Mouse (Mus musculus): ENCODE data around the gene Mtg1.

The Mtg1 gene

DNA sequence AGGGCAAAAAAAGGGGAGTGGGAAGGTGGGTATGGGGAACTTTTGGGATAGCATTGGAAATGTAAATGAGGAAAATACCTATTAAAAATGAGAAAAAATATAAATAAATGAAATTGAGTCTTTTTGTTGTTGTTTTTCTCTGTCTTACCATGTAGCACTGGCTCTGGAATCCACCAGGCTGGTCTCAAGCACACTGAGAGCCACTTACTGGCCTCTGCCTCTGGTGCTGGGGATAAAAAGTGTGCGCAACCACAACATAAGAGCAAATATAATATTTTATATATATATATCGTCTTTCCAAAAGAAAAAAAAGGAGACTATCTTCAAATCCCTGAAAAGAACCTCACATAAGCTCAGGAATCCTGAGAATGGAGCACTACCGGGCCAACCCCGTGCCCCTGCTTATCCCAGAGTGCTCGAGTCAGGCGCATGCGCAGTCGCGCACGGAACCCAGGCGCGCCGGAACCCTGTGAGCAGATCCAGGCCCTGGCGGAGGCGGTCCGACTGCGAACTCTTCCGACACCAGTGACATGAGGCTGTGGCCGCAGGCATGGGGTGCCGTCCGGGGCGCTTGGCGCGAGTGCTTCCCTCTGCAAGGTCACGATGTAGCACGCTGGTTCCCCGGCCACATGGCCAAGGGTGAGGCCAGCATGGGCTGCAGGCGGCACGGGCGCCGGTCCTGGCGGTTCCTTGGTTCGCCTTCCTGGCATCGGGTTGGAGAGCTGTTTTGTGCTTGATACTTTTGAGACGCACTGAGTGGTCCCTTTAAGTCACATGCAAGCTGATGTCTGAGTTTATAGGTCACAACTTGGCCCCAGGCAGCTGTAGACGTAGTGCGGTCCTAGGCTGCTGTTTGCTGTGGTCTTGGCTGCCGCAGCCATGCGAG lies at the start of gene Mtg1:
Gene Mtg1 (plus strand): TSS at position 430 of the 886 bp plus-strand sequence.
- DNase-seq (ENCODE audit: low read depth, low spot score): peak; percentile 90

DNA sequence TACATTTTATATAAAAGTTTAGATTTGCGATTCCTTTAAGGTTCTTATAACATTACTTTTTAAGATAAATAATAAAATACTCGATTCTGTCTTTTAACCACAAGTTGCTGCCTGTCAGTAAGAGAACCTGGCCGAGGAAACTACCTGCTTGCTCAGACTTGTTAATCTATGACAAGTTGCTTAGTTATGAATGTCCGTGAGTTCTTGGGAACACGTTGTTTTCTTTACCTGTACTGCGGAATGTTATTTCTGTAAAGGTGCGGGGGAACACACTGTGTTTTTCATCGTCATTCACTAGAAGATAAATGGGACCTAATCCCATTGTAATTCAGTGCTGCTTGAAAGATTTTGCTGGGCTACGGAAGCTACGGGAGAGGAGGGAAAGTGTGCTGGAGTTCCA lies 46.8 kb upstream of the Mtg1 start:
- DNase-seq (ENCODE audit: low read depth, low spot score): no peak

GRCm38 (mm10) chr7:140092924-140093528 lies 44.3 kb upstream of the Mtg1 start, which contains the start of gene Prap1:
TSS of gene Prap1 (plus strand) at chr7:140093395.
- DNase-seq (ENCODE audit: low read depth, low spot score): no peak

GRCm38 (mm10) chr7:140094954-140095353 lies 42.4 kb upstream of the Mtg1 start:
- DNase-seq (ENCODE audit: low read depth, low spot score): no peak

GRCm38 (mm10) chr7:140095556-140095955 lies 41.8 kb upstream of the Mtg1 start:
- no peak for DNase-seq (ENCODE audit: low read depth, low spot score)

DNA sequence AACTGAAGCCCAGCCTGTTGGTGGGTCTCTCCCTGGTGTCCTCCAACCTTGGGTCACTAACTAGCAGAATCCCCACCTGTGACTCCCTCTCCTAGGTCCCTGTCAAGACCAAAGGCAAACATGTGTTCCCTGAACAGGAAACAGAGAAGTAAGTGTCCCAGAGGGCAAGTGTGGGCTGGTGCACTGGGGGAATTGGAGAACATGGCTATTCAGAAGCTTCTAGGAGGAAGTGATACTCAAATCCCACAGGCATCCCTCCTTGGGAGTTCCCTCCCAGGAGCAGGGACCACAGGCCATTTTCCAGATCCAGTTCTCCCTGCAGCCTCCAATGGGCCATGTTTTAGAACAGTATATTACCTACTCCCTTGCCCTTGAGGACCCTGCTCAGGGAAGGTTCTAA lies 41.3 kb upstream of the Mtg1 start:
- DNase-seq (ENCODE audit: low read depth, low spot score): no peak

- no peak for DNase-seq (ENCODE audit: low read depth, low spot score)
These were observed 38.9 kb upstream of the Mtg1 start for GRCm38 (mm10) chr7:140098466-140098865.

GRCm38 (mm10) chr7:140101498-140101897 lies 35.9 kb upstream of the Mtg1 start:
- no peak for DNase-seq (ENCODE audit: low read depth, low spot score)

- DNase-seq (ENCODE audit: low read depth, low spot score): peak; percentile 71
These were observed 35.1 kb upstream of the Mtg1 start, which contains the start of gene Fuom for GRCm38 (mm10) chr7:140101993-140102860. TSS of gene Fuom (minus strand) at chr7:140102441.

GRCm38 (mm10) chr7:140104009-140104408 lies 33.4 kb upstream of the Mtg1 start:
- no peak for DNase-seq (ENCODE audit: low read depth, low spot score)

DNA sequence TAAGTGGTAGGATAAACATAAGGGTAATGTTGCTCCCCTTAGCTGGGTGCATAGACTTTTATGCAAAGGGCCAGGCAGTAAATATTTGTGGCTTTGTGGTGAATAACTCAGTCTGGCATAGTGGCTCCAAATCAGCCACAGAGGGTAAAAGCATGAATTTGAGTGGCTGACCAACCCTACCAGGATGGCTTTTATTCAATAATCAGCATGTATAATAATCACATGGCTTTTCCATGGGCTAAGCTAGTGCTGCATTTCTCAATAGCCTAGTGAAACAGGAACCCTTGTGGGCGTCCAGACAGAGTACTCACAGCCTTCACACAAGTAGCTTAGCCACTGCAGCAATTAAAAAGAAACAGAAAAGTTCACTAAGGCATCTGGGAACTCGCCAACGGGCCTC lies 25.4 kb upstream of the Mtg1 start:
- DNase-seq (ENCODE audit: low read depth, low spot score): no peak

DNA sequence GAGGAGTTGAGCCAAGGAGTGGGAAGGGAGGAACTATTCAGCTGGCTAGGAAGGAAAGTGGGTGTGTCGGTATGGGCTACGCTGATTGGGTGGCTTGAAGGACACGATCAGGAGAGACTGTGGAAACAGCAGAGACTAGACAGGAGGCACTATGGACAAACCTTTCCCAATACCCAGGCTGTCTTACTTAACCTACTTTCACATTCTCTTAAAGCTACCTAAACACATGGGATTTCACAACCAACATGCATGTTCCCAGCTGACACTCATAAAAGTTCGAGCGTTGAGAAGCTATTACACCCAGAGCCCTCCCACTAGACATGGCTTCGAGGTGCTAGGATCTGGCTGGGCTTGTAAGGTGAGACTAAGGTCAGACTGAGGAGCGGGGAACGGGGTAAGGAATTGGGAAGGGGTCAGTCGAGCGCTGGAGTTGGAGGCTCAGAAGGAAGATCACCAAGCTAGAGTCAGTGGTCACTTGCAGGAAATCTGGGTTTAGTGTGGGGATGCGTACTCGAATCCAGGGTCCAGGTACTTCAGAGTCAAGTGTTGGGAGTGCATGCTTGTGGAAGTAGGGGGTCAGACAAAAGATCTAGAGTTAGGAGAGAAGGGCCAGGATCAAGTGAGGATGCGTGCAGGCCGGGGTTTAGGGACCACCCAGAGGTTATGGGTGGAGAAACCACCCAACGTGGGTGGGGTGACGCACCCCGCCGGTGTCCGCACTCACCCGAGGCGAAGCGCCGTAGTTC lies 21.6 kb upstream of the Mtg1 start, which contains the start of gene Paox:
Gene Paox (plus strand): TSS at position 217 of the 746 bp plus-strand sequence.
- DNase-seq (ENCODE audit: low read depth, low spot score): no peak

GRCm38 (mm10) chr7:140116329-140117054 lies 20.9 kb upstream of the Mtg1 start, which contains the start of gene Echs1:
TSS of gene Echs1 (minus strand) at chr7:140116476.
- no peak for DNase-seq (ENCODE audit: low read depth, low spot score)

GRCm38 (mm10) chr7:140120484-140120883 lies 16.9 kb upstream of the Mtg1 start:
- DNase-seq (ENCODE audit: low read depth, low spot score): no peak

DNA sequence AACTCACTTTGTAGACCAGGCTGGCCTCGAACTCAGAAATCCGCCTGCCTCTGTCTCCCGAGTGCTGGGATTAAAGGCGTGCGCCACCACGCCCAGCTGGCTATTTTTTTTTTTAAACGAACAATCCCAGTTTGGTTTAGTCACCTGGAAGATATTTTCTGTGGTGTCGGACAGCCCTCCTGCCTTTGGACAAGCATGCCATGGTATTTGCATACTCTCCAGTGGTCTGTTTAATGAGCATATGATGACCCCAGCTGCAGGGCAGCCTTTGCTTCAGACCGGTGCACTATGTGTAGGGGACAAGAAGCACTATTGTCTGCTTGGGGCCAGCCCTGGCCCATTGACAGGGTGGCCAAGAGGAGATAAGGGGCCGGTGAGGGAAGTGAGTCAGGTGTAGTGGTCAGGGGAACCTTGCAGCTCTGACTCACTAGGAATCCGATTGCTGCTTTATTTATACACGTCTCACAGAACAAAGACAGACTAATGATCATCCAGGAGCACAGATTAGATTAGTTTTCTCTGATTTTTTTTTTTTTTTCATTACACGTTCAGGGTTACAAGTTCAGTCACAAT lies 15.9 kb upstream of the Mtg1 start:
- DNase-seq (ENCODE audit: low read depth, low spot score): no peak

GRCm38 (mm10) chr7:140122765-140123164 lies 14.6 kb upstream of the Mtg1 start:
- no peak for DNase-seq (ENCODE audit: low read depth, low spot score)

DNA sequence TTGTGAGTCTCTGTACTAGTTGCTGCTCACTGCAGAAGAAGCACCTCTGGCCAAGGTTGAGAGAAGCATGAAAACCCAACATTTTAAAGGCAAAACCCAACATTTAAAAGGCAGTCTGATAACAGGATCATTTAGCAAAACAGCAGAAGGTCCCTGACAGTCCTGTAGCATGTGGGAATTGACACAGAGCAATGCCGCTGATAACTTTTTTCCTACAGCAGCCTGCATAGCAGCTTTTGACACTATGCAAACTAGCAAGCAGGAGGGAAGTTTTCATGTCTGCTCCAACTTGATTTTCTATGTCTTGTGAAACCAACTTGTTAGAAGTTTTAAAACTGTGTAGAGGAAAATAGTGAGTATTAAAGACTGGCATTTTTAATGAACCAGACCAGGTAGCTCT lies 13.0 kb upstream of the Mtg1 start:
- DNase-seq (ENCODE audit: low read depth, low spot score): no peak

DNA sequence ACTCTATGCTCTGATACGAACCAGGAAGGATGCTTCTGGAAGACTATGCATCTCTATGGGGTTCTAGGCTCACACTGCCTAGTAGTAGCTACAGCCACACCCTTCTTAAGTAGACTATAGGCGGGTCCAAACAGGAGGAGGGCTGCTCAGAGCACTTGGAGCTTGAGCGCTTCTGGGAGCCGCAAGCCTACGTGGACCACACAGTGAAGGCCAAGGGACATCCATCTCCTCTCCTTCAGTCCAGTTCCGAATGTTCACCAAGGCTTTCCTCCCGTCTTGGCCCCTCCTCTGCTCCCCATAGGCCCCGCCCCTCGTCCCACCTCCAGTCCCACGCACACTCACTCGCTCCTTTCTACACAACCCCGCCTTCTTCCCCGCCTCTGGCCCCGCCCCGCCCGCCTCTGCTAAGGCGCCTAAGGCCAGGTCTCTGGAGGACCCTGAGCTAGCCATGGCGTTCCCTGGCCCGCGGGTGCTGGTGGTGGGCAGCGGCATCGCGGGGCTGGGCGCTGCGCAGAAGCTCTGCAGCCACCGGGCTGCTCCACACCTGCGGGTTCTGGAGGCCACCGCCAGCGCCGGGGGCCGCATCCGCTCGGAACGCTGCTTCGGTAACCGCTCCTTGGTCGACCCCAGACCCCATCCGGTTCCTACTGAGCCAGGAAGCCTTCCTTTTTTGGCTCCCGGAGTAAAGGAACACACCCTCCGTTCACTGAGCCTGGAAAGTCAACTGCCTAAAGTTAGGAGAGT lies 11.9 kb upstream of the Mtg1 start:
- DNase-seq (ENCODE audit: low read depth, low spot score): peak; percentile 81

DNA sequence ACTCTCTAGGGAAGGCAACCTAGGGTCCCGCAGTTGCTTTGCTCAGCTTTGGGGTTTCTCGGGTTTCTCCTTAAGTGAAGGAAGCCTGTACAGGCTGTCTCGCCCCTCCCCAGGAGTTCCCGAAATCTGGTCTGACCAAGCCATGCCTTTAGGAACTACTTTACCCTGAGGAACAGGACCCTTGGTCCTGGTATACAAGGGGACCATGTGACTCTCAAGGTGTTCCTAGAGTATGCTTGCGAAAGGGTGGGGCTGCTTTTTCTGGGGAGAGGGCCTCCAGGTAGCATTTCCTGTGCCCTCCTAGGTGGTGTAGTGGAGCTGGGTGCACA lies 11.4 kb upstream of the Mtg1 start:
- DNase-seq (ENCODE audit: low read depth, low spot score): no peak

All from WW6 (cell line).